Mouse (Mus musculus): ENCODE results near the gene Sphk1. TPM values are rescaled to one million over a fixed set of nuclear protein-coding genes. Genes with fewer than 3 reads are reported as not detected.

The Sphk1 gene
- total RNA-seq, 2 experiments from 2014 or later: 34.0 to 65.2 TPM

GRCm38 (mm10) chr11:116505573-116505972, 25.2 kb upstream of the Sphk1 start:
- ATAC-seq (replicated peaks; ENCODE audit: low FRiP score, poor library complexity, severe bottlenecking): peak; percentile 61

- ATAC-seq (replicated peaks; ENCODE audit: low FRiP score, poor library complexity, severe bottlenecking): peak; percentile 84
Measured at GRCm38 (mm10) chr11:116506151-116506875, 24.4 kb upstream of the Sphk1 start.

GRCm38 (mm10) chr11:116508689-116509088, 22.0 kb upstream of the Sphk1 start:
- no peak for ATAC-seq (replicated peaks; ENCODE audit: low FRiP score, poor library complexity, severe bottlenecking)

GRCm38 (mm10) chr11:116511301-116511868, 19.3 kb upstream of the Sphk1 start:
- peak; percentile 79 for ATAC-seq (replicated peaks; ENCODE audit: low FRiP score, poor library complexity, severe bottlenecking)

DNA sequence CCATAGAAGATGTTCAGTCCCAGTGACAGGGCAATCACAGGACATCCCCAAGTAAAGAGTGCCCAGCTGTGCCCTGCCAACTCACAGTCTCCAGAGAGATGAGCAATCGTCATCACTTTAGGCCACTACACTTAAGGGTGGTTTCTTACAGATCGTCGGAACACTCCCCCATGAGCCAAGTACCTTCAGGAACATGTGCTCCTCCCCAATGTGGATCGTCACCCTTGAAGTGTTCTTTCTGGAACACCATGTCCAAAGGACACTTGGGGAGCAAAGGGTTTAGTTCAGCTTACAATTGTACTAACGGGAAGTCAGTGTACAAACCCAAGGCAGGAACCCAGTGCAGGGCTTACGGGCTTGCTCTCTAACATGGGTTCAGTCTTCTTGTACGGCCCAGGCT, 18.6 kb upstream of the Sphk1 start:
- ATAC-seq (replicated peaks; ENCODE audit: low FRiP score, poor library complexity, severe bottlenecking): no peak

DNA sequence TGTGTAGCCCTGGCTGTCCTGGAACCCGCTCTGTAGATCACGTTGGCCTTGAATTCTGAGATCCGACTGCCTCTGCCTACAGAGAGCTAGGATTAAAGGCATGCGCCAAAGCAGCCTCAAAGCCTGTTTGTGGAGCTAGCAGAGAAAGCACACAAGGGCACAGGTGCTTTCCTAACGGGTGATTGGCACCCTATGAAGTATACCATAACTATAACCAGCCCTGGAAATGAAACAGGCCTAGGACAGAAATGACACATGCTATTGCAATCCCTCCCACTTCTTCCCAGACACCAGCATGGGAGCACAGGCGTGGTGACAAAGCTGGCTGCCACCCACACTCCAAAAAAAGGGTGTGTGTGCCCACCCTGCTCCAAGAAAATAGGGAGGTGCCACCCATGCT, 17.7 kb upstream of the Sphk1 start:
- no peak for ATAC-seq (replicated peaks; ENCODE audit: low FRiP score, poor library complexity, severe bottlenecking)

DNA sequence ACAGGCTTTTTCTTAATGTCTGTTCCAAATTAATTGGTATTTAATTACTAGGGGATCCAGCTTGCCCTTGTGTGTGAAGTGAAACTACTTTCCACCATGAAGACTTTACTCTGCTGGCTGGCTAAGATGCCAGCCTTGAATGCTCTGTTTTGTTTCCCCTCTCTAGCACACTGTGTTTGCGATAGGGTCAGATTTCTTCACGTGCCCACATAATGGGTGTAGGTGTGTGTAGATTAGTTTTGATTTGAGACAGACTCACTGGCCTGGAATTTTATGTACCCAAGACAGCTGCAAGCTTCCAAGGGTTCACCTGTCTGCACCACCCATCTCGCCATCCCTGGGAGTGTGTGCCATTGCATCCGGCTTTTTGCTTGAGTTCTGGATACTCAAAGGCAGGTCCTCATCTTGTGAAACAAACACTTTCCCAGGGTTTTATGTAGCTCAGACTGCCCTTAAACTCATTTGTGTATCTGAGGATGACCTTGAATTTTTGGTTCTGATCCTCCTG, 17.1 kb upstream of the Sphk1 start:
- no peak for ATAC-seq (replicated peaks; ENCODE audit: low FRiP score, poor library complexity, severe bottlenecking)

DNA sequence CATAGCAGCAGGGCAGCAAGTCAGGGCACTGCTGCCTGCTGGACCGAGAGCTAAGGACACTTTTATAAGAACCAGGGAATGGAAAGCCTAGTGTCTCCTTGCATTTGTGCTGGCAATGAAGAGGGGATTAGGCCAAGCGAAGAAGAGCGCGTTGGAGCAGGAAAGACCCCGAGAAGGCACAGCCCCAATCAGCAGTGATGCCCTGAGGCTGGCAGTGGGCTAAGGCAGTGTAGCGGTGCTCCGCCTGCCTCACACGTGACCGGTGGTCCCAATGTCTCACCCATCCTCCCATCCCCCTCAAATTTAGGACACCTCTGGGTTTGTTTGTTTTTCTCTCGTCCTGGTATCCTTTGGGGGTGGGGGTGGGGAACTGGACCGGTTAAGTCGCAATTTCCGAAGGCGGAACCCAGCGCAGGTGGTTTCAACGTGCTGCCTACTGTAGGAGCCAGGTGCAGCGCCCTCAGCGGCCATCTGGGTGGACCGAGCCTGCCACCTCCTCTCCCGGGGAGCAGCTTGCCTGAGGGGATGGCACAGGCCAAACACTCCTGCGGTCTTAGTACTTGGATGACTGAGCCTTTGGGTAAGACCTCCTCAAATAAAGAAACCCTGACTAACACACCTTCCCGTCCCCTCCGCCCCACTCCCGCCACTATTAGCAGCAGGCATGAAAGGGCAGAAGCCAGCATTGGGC, 15.2 kb upstream of the Sphk1 start:
- no peak for ATAC-seq (replicated peaks; ENCODE audit: low FRiP score, poor library complexity, severe bottlenecking)

GRCm38 (mm10) chr11:116518482-116518881, 12.2 kb upstream of the Sphk1 start:
- ATAC-seq (replicated peaks; ENCODE audit: low FRiP score, poor library complexity, severe bottlenecking): no peak

- peak; percentile 94 for ATAC-seq (replicated peaks; ENCODE audit: low FRiP score, poor library complexity, severe bottlenecking)
Measured at GRCm38 (mm10) chr11:116521143-116521542, 9.6 kb upstream of the Sphk1 start.

DNA sequence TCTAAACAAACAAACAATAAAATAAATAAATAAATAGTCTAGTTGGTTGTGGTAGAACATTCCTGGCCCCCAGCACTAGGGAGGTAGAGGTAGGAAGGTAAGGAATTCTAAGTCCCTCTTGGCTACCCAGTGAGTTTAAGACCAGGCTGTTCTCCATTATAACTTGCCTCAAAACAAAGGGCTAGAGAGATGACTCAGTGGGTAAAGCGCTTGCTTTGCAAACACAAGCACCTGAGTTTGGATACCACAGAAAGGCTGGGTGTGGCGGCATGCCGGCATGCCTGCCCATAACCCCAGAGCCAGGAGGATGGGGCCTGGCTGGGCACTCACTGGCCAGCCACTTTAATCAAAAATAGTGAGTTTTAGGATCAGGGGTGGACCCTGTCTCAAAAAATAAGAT, 8.7 kb upstream of the Sphk1 start:
- no peak for ATAC-seq (replicated peaks; ENCODE audit: low FRiP score, poor library complexity, severe bottlenecking)

DNA sequence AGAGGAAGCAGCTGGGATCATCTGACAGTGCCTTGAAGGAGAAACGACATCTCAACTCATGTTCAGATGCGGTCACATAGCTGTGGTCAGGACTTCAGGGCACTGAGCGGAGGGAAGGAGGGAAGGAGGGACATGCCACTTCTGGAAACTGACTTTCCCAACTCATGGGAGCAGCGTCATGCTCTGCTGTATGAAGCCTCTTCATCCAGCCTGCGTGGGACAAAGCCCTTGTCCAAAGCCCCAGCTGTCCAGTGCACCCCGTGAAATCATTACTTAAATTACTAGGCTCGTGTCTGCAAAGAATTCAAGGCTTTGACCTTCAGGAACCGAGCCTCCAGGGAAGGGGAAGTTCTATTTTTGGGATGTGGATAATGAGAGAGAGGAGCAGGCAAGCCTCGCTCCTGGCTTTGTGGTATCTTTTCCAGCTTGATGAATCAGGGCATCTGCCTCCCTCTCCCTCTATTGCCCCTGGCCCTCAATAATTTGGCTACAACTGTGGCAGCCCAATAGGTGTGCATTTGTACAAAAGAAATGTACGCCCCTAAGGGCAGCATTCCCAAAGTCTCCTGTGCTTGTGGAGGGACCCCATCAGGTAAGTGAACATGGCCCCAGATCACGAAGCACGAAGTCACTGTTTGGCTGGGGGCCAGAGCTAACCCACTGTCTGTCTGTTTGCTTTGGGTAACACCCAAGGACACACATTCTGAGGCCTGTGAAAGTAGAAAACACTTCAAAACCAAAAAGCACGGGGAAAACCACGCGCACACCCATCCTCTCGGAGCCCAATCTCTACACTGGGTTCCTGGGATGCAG, 7.6 kb upstream of the Sphk1 start:
- no peak for ATAC-seq (replicated peaks; ENCODE audit: low FRiP score, poor library complexity, severe bottlenecking)

GRCm38 (mm10) chr11:116523699-116524189, 7.0 kb upstream of the Sphk1 start:
- ATAC-seq (replicated peaks; ENCODE audit: low FRiP score, poor library complexity, severe bottlenecking): no peak

- ATAC-seq (replicated peaks; ENCODE audit: low FRiP score, poor library complexity, severe bottlenecking): no peak
Measured at GRCm38 (mm10) chr11:116528636-116529320, 1.9 kb upstream of the Sphk1 start.

- no peak for ATAC-seq (replicated peaks; ENCODE audit: low FRiP score, poor library complexity, severe bottlenecking)
Measured at GRCm38 (mm10) chr11:116531371-116532191, 856 bp downstream of the Sphk1 start.

DNA sequence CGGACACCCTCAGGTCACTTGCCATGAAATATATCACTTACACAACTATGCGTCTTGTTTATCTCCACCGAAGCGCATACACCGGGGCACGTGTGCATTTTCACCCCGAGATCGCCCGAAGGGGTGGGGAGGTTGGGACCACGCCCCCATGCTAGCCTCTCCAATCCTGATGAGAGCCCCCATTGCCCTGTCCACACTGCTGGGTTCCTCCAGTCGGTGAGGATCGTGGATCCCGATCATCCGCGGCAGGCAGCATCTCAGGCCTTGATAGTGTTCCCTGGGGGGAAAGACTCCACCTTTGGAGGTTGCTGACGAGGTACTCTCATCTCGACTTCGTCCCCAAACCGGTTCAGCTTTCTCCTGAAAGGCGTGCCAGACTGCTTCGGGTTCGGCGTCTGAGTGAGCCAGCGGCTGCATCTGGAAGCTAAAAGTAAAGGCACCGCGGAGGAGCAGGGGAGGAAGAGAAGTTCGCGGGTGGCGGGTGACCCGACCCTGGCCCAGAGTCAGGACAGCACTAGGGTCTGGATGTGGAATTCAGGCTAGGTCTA, 1.6 kb downstream of the Sphk1 start:
- ATAC-seq (replicated peaks; ENCODE audit: low FRiP score, poor library complexity, severe bottlenecking): peak; percentile 14

GRCm38 (mm10) chr11:116532810-116533338, 2.1 kb downstream of the Sphk1 start:
- ATAC-seq (replicated peaks; ENCODE audit: low FRiP score, poor library complexity, severe bottlenecking): peak; percentile 56
